7 mouse cellular contexts compared by ENCODE assay signal in genomic region chr7:134679314-134680158, GRCm38 (mm10). TPM values are rescaled to one million over a fixed set of nuclear protein-coding genes. Genes with fewer than 3 reads are reported as not detected.
A peak's percentile ranks its signal among the peaks of the same experiment; 100 is the strongest.
DNase-seq lines count a peak whose midpoint lies in the region; ATAC-seq lines count a peak whose summit lies in the region.

No protein-coding gene starts in this region.

- no peaks in the 10 kb centered on the region for H3K36me3 ChIP-seq in lung, embryonic 15.5 days
- H3K36me3 ChIP-seq in heart, embryonic 16.5 days (ENCODE audit: control insufficient read depth, insufficient read depth): no peaks in the 10 kb centered on the region
- H3K36me3 ChIP-seq in limb, embryonic 11.5 days (ENCODE audit: control insufficient read depth, insufficient read depth, low read length): no peaks in the 10 kb centered on the region; the same call in 1 of the 2 replicates

- 55% methylated on average over 13 of the region's 13 CpGs for WGBS in lung, embryonic 15.5 days
- WGBS in heart, embryonic 16.5 days: 58% methylated on average over 13 of the region's 13 CpGs
- WGBS in limb, embryonic 11.5 days: 81% methylated on average over 13 of the region's 13 CpGs

- no peak for DNase-seq in lung, postnatal 10 days
- DNase-seq in adrenal gland, postnatal 14 days: peak; percentile 82
- DNase-seq in limb, embryonic 11.5 days (ENCODE audit: low spot score): no peak
- DNase-seq in cerebellum, adult 8-10 months: no peak

- H3K9ac ChIP-seq in lung, embryonic 15.5 days: no peak overlapping the region
- peak overlapping the region; percentile 13; the same call in 1 of the 2 replicates for H3K9ac ChIP-seq in heart, embryonic 16.5 days (ENCODE audit: low read length)
- no peak overlapping the region for H3K9ac ChIP-seq in limb, embryonic 11.5 days (ENCODE audit: low read length)

- H3K4me1 ChIP-seq in lung, embryonic 15.5 days: peaks cover 33% of the 10 kb centered on the region
- H3K4me1 ChIP-seq in heart, embryonic 16.5 days (ENCODE audit: control insufficient read depth, insufficient read depth, low read length): peaks cover 7% of the 10 kb centered on the region; the same call in 1 of the 2 replicates
- H3K4me1 ChIP-seq in limb, embryonic 11.5 days (ENCODE audit: control insufficient read depth, insufficient read depth, low read length): 0 out of 2 replicates have a peak, but pooled peaks cover 5% of the 10 kb centered on the region

- ATAC-seq in lung, embryonic 15.5 days (ENCODE audit: borderline replicate concordance, extremely low read depth, low FRiP score, low TSS enrichment): no peak
- ATAC-seq in heart, embryonic 16.5 days (replicated peaks; ENCODE audit: extremely low read depth, insufficient read depth, low FRiP score): peak; percentile 20; the same call in 1 of the 2 replicates
- no peak for ATAC-seq in limb, embryonic 11.5 days (ENCODE audit: insufficient number of reproducible peaks, low FRiP score, low TSS enrichment, low read depth)
- ATAC-seq in frontal cortex, adult (ENCODE audit: low TSS enrichment): no peak

- peak overlapping the region; percentile 49 for H3K27ac ChIP-seq in lung, embryonic 15.5 days
- H3K27ac ChIP-seq in heart, embryonic 16.5 days (ENCODE audit: low read length): peak overlapping the region; percentile 57
- peak overlapping the region; percentile 52; the same call in 1 of the 2 replicates for H3K27ac ChIP-seq in limb, embryonic 11.5 days (replicated peaks; ENCODE audit: low read depth, low read length)

- no peaks in the 10 kb centered on the region for H3K9me3 ChIP-seq in lung, embryonic 15.5 days
- no peaks in the 10 kb centered on the region for H3K9me3 ChIP-seq in heart, embryonic 16.5 days (replicated peaks; ENCODE audit: control insufficient read depth, low read length)
- H3K9me3 ChIP-seq in limb, embryonic 11.5 days (ENCODE audit: control insufficient read depth, low read length): no peaks in the 10 kb centered on the region

- no peak overlapping the region for H3K4me3 ChIP-seq in lung, embryonic 15.5 days
- H3K4me3 ChIP-seq in heart, embryonic 16.5 days (ENCODE audit: low read length): no peak overlapping the region
- no peak overlapping the region for H3K4me3 ChIP-seq in limb, embryonic 11.5 days (ENCODE audit: low read depth, low read length)

- H3K27me3 ChIP-seq in lung, embryonic 15.5 days: no peaks in the 10 kb centered on the region
- no peaks in the 10 kb centered on the region for H3K27me3 ChIP-seq in heart, embryonic 16.5 days (ENCODE audit: control insufficient read depth, insufficient read depth, low read length)
- no peaks in the 10 kb centered on the region for H3K27me3 ChIP-seq in limb, embryonic 11.5 days (ENCODE audit: control insufficient read depth, insufficient read depth, low read length)

- H3K4me2 ChIP-seq in lung, embryonic 15.5 days: no peak overlapping the region
- no peak overlapping the region for H3K4me2 ChIP-seq in heart, embryonic 16.5 days (ENCODE audit: low read depth, low read length)
- H3K4me2 ChIP-seq in limb, embryonic 11.5 days (ENCODE audit: low read depth, severe bottlenecking): no peak overlapping the region

RNA-seq across cellular contexts. Expression of gene Dock1, which starts 9.1 kb away (rescaled TPM):
- 40.7 and 43.7 TPM in 2 replicates for polyA plus RNA-seq in lung, embryonic 15.5 days (2015; fragmentation: Nextera tagmentation; extraction: Ambion mirVana)
- 117 and 125 TPM in 2 replicates for total RNA-seq in adrenal gland, postnatal 14 days (2021)
- 17.8 and 22.0 TPM in 2 replicates for polyA plus RNA-seq in heart, embryonic 16.5 days (2015; fragmentation: Nextera tagmentation; extraction: Ambion mirVana)
- polyA plus RNA-seq in limb, embryonic 11.5 days (2014; fragmentation: Nextera tagmentation; extraction: Ambion mirVana): 42.7 and 49.5 TPM in 2 replicates
